Mouse (Mus musculus): ENCODE measurements at regions not wholly inside any gene's neighbourhood (a gene's known extent, or its start where the extent isn't known, plus 50 kb on each side); places are given as distances from the start of the nearest gene placed in this dataset.

DNA sequence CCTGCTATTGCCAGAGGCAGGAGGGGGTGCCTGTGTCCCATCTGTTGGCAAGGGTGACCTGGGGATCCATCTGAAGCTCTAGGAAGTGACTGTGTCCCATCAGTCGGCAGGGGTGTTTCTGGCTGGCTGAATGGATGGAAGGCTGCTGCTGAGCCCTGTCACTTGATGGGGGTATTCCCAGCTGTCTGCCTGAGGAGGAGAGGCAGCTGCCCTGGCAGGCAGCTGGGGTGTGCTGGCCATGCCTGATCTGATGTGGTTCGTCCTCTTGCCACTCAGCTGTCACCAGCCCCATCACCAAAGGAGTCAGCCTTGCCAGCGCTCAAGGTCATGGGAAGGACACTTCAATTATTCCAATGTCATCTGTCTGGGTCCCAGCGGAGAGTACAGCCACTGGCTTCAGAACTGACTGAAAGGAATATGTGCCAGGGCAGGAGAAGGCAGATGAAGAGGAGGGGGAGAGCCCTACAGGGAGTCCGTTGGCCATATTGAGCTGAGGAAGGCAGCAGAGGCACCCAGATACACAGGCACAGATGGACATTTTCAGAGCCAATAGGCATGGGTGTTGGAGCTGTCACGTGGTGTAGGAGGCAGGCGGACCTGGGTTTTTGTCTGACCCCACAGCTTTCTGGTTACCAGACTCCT is 89.3 kb downstream of the Efnb1 start:
- Histone ChIP-seq H3K4me1 (replicated peaks; ENCODE audit: control insufficient read depth in 2 of 2, insufficient read depth in 2 of 2, low read length in 1 of 2) (no peaks in the 10 kb centered on the region), H3K27ac (no peak overlapping the region), H3K4me3 (ENCODE audit: insufficient read depth in 1 of 2, low read depth in 2 of 2, low read length in 2 of 2) (no peak overlapping the region), H3K4me2 (ENCODE audit: low read depth) (no peak overlapping the region), H3K27me3 (ENCODE audit: control insufficient read depth, insufficient read depth, low read length) (no peaks in the 10 kb centered on the region; the same call in 1 of the 2 replicates), H3K9ac (replicated peaks) (no peak overlapping the region), H3K36me3 (replicated peaks; ENCODE audit: control insufficient read depth, insufficient read depth, low read depth) (no peaks in the 10 kb centered on the region), H3K9me3 (ENCODE audit: control insufficient read depth, low read length) (no peaks in the 10 kb centered on the region)
- DNase-seq (ENCODE audit: low read depth in 3 of 3, low spot score in 3 of 3) = no peak
- 61% methylated on average over 7 of the region's 7 CpGs for WGBS (ENCODE audit: insufficient replicate concordance)
- ATAC-seq (ENCODE audit: insufficient read depth) = no peak
- no peak for TF ChIP-seq CTCF (IDR thresholded peaks at IDR 0.05; ENCODE audit: low read depth)
- TF ChIP-seq EP300 (IDR thresholded peaks at IDR 0.05; ENCODE audit: low read depth) = no peak

GRCm38 (mm10) chrX:99222017-99222416 is 86.1 kb downstream of the Efnb1 start:
- TF ChIP-seq EP300 (IDR thresholded peaks at IDR 0.05; ENCODE audit: low read depth) = no peak
- TF ChIP-seq CTCF (IDR thresholded peaks at IDR 0.05; ENCODE audit: low read depth) = no peak
- no peak for DNase-seq (ENCODE audit: low read depth in 3 of 3, low spot score in 3 of 3)
- no peaks in the 10 kb centered on the region for H3K9me3 ChIP-seq (ENCODE audit: control insufficient read depth, low read length)
- H3K4me3 ChIP-seq (ENCODE audit: insufficient read depth in 1 of 2, low read depth in 2 of 2, low read length in 2 of 2) = no peak overlapping the region
- 37% methylated on average over 5 of the region's 5 CpGs for WGBS (ENCODE audit: insufficient replicate concordance)
- peaks cover 8% of the 10 kb centered on the region for H3K27me3 ChIP-seq (ENCODE audit: control insufficient read depth, insufficient read depth, low read length)
- no peak for ATAC-seq (ENCODE audit: insufficient read depth)
- H3K27ac ChIP-seq = no peak overlapping the region
- no peaks in the 10 kb centered on the region for H3K36me3 ChIP-seq (replicated peaks; ENCODE audit: control insufficient read depth, insufficient read depth, low read depth)
- no peaks in the 10 kb centered on the region for H3K4me1 ChIP-seq (replicated peaks; ENCODE audit: control insufficient read depth in 2 of 2, insufficient read depth in 2 of 2, low read length in 1 of 2)
- no peak overlapping the region for H3K4me2 ChIP-seq (ENCODE audit: low read depth)
- H3K9ac ChIP-seq (replicated peaks) = no peak overlapping the region

DNA sequence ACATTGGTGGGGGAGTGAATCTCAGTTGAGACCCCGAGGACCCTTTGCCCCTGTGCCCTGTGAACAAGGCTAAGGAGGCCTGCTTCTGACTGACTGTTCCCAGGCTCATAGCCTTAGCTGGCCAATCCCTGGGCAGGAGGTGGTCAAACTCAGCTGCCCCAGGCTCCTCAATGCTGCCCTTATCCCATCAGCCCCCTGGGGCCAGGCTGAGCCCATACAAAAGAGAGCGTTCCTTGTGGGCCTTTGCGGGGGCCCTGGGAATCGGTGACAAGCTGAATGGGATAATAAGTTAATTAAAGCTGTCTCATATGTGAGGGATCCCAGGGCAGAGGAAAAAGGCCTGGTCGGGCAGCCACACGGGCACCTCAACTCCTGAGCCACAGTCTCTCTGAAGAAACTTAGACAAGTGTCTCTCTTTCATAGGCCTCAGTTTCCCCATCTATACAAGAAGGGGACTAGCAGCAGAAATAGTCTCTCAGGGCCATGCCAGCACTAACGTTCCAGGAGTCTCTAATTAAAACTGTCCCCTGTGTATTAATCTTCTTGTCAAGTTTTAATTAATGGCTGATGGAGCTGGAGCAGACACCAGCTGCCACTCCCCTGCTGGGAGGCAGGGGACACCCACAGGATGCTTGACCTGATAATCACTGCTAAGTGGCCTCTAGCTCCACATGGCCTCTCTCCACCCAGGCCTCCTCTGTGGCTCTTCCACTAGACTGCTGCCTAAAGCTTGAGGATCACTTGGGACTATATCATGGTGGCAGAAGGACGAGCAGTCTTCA is 84.9 kb downstream of the Efnb1 start:
- H3K4me1 ChIP-seq (replicated peaks; ENCODE audit: control insufficient read depth in 2 of 2, insufficient read depth in 2 of 2, low read length in 1 of 2) = no peaks in the 10 kb centered on the region
- no peak overlapping the region for H3K4me2 ChIP-seq (ENCODE audit: low read depth)
- no peaks in the 10 kb centered on the region for H3K36me3 ChIP-seq (replicated peaks; ENCODE audit: control insufficient read depth, insufficient read depth, low read depth)
- TF ChIP-seq EP300 (IDR thresholded peaks at IDR 0.05; ENCODE audit: low read depth) (no peak), CTCF (IDR thresholded peaks at IDR 0.05; ENCODE audit: low read depth) (no peak)
- ATAC-seq (ENCODE audit: insufficient read depth) = no peak
- H3K9ac ChIP-seq (replicated peaks) = no peak overlapping the region
- no peak overlapping the region for H3K27ac ChIP-seq
- H3K4me3 ChIP-seq (ENCODE audit: insufficient read depth in 1 of 2, low read depth in 2 of 2, low read length in 2 of 2) = no peak overlapping the region
- DNase-seq (ENCODE audit: low read depth in 3 of 3, low spot score in 3 of 3) = no peak
- 62% methylated on average over 8 of the region's 8 CpGs for WGBS (ENCODE audit: insufficient replicate concordance)
- no peaks in the 10 kb centered on the region for H3K9me3 ChIP-seq (ENCODE audit: control insufficient read depth, low read length)
- H3K27me3 ChIP-seq (ENCODE audit: control insufficient read depth, insufficient read depth, low read length) = peaks cover 13% of the 10 kb centered on the region

GRCm38 (mm10) chrX:99218213-99218612 is 82.3 kb downstream of the Efnb1 start:
- H3K36me3 ChIP-seq (replicated peaks; ENCODE audit: control insufficient read depth, insufficient read depth, low read depth) = no peaks in the 10 kb centered on the region
- no peak overlapping the region for H3K4me3 ChIP-seq (ENCODE audit: insufficient read depth in 1 of 2, low read depth in 2 of 2, low read length in 2 of 2)
- H3K9ac ChIP-seq (replicated peaks) = no peak overlapping the region
- no peaks in the 10 kb centered on the region for H3K4me1 ChIP-seq (replicated peaks; ENCODE audit: control insufficient read depth in 2 of 2, insufficient read depth in 2 of 2, low read length in 1 of 2)
- 50% methylated on average over 6 of the region's 7 CpGs for WGBS (ENCODE audit: insufficient replicate concordance)
- no peaks in the 10 kb centered on the region for H3K9me3 ChIP-seq (ENCODE audit: control insufficient read depth, low read length)
- no peak overlapping the region for H3K27ac ChIP-seq
- no peak for TF ChIP-seq CTCF (IDR thresholded peaks at IDR 0.05; ENCODE audit: low read depth)
- TF ChIP-seq EP300 (IDR thresholded peaks at IDR 0.05; ENCODE audit: low read depth) = no peak
- no peak for DNase-seq (ENCODE audit: low read depth in 3 of 3, low spot score in 3 of 3)
- no peak overlapping the region for H3K4me2 ChIP-seq (ENCODE audit: low read depth)
- no peak for ATAC-seq (ENCODE audit: insufficient read depth)
- peaks cover 13% of the 10 kb centered on the region for H3K27me3 ChIP-seq (ENCODE audit: control insufficient read depth, insufficient read depth, low read length)
